Mouse (Mus musculus) cerebellum, adult 2 months (tissue): Measurements from ENCODE around the gene Atg101. TPM values are rescaled to one million over a fixed set of nuclear protein-coding genes. Genes with fewer than 3 reads are reported as not detected.
"Not testable (repeated sequence)": the region's sequence is repeated elsewhere in the genome, so short reads cannot be mapped to it uniquely, and the experiment has no call there.

ENCODE experiments used
- DNase-seq, 2 experiments: peaks; one replicate each; pipeline ENCODE4 v3.0.0; 2021
- H3K27ac ChIP-seq: fragments of 200-500 bp; 2 replicates; pipeline ENCODE4 v1.5.1; 2012; ENCODE audit warnings: low read length, control low read depth, inconsistent platforms; ENCODE audit not compliant: insufficient read depth
- H3K27me3 ChIP-seq: fragments of 200-500 bp; 2 replicates; pipeline ENCODE4 v1.6.1; 2012; ENCODE audit warnings: inconsistent platforms, mild to moderate bottlenecking, low read length, moderate library complexity; ENCODE audit not compliant: control insufficient read depth, insufficient read depth
- H3K4me1 ChIP-seq: fragments of 200-500 bp; 2 replicates; pipeline ENCODE4 v1.6.1; 2011; ENCODE audit warnings: low read length; ENCODE audit not compliant: control insufficient read depth, insufficient read depth
- H3K4me3 ChIP-seq: fragments of 200-500 bp; replicated peaks from 2 replicates; pipeline ENCODE3; 2011; ENCODE audit warnings: mild to moderate bottlenecking, low read depth, low read length, control low read depth; ENCODE audit not compliant: insufficient read depth
- CTCF ChIP-seq: fragments of 200-500 bp; IDR thresholded peaks from 2 replicates; pipeline ENCODE4 v1.5.1; 2011; ENCODE audit warnings: low read depth, mild to moderate bottlenecking, control low read depth, low read length, moderate library complexity, borderline replicate concordance; ENCODE audit not compliant: insufficient read depth
- POLR2A ChIP-seq: fragments of 200-500 bp; IDR thresholded peaks from 2 replicates; pipeline ENCODE4 v1.6.1; 2011; ENCODE audit warnings: low read length, control low read depth, borderline replicate concordance; ENCODE audit not compliant: insufficient read depth
- WGBS: fragments of 180-500 bp; shearing (Covaris S2); methylation state at CpG from one replicate; pipeline ENCODE4 v1.1.7; 2018; 5-methylcytosine and 5-hydroxymethylcytosine counted together
- polyA plus RNA-seq: library from polyadenylated mRNA; depleted of rRNA; stranded (reverse); fragments of >200 nt; gene quantifications from 2 replicates; pipeline ENCODE4 v1.2.3, GENCODE M21; 2012

Gene Atg101
- polyA plus RNA-seq, 1 experiment, result 49.6 TPM

GRCm38 (mm10) chr15:101322106-101322505, 38.0 kb downstream of the Atg101 start:
- DNase-seq, result no peak
- H3K4me1 ChIP-seq, result no peaks in the 10 kb centered on the region
- 76% methylated on average over 5 of the region's 5 CpGs for WGBS
- H3K27ac ChIP-seq, result no peak overlapping the region
- no peak for TF ChIP-seq POLR2A
- TF ChIP-seq CTCF, result no peak
- H3K4me3 ChIP-seq, result no peak overlapping the region
- no peaks in the 10 kb centered on the region for H3K27me3 ChIP-seq

DNA sequence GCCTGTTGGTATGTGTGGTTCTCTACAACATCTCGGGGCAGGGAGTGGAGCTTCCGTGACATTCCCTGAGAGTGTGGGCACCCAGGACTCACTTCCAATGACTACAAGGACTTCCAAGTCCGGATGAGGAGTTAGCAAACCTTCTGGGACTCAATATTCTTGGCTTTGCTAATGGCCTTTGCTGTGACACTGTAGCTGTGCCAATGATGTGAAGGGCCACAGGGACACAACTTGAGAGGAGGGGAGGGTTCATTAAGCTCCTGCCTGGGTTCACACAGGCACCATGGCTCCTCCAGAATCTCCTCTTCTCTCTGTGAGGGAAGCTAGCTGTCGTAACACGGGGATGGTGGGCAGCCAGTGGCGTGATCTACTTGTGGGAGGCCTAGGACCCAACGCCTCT, 38.6 kb downstream of the Atg101 start:
- WGBS, result 83% methylated on average over 7 of the region's 7 CpGs
- no peak overlapping the region for H3K27ac ChIP-seq
- no peaks in the 10 kb centered on the region for H3K27me3 ChIP-seq
- H3K4me3 ChIP-seq, result no peak overlapping the region
- no peak for TF ChIP-seq CTCF
- no peak for TF ChIP-seq POLR2A
- no peak for DNase-seq
- no peaks in the 10 kb centered on the region for H3K4me1 ChIP-seq

- Histone ChIP-seq H3K27ac (no peak overlapping the region), H3K4me1 (no peaks in the 10 kb centered on the region), H3K27me3 (no peaks in the 10 kb centered on the region), H3K4me3 (no peak overlapping the region)
- DNase-seq, result no peak
- 94% methylated on average over 5 of the region's 5 CpGs for WGBS
- TF ChIP-seq CTCF, result no peak
- no peak for TF ChIP-seq POLR2A
Observed at GRCm38 (mm10) chr15:101323511-101323910, 39.4 kb downstream of the Atg101 start.

- not testable (repeated sequence) for H3K27me3 ChIP-seq, H3K4me1 ChIP-seq, DNase-seq, H3K4me3 ChIP-seq, H3K27ac ChIP-seq
Observed at GRCm38 (mm10) chr15:101324409-101324808, 40.3 kb downstream of the Atg101 start.

GRCm38 (mm10) chr15:101325991-101326534, 42.0 kb downstream of the Atg101 start:
- no peak overlapping the region for H3K27ac ChIP-seq
- H3K4me3 ChIP-seq, result no peak overlapping the region
- no peak for DNase-seq
- TF ChIP-seq CTCF (no peak), POLR2A (no peak)
- no peaks in the 10 kb centered on the region for H3K27me3 ChIP-seq
- WGBS, result 35% methylated on average over 10 of the region's 10 CpGs
- peaks cover 7% of the 10 kb centered on the region; the same call in 1 of the 2 replicates for H3K4me1 ChIP-seq

GRCm38 (mm10) chr15:101327282-101327681, 43.2 kb downstream of the Atg101 start:
- Histone ChIP-seq H3K4me3 (no peak overlapping the region), H3K27ac (no peak overlapping the region), H3K27me3 (no peaks in the 10 kb centered on the region), H3K4me1 (peaks cover 7% of the 10 kb centered on the region; the same call in 1 of the 2 replicates)
- peak; percentile 67 to 76 for DNase-seq
- TF ChIP-seq POLR2A (no peak), CTCF (peak; percentile 82)
- WGBS, result 2% methylated on average over 6 of the region's 6 CpGs

- H3K27ac ChIP-seq, result no peak overlapping the region
- WGBS, result 57% methylated on average over 3 of the region's 3 CpGs
- no peaks in the 10 kb centered on the region for H3K27me3 ChIP-seq
- TF ChIP-seq POLR2A (no peak), CTCF (no peak)
- peaks cover 7% of the 10 kb centered on the region; the same call in 1 of the 2 replicates for H3K4me1 ChIP-seq
- no peak for DNase-seq
- no peak overlapping the region for H3K4me3 ChIP-seq
Observed at GRCm38 (mm10) chr15:101328876-101329563, 44.9 kb downstream of the Atg101 start.

DNA sequence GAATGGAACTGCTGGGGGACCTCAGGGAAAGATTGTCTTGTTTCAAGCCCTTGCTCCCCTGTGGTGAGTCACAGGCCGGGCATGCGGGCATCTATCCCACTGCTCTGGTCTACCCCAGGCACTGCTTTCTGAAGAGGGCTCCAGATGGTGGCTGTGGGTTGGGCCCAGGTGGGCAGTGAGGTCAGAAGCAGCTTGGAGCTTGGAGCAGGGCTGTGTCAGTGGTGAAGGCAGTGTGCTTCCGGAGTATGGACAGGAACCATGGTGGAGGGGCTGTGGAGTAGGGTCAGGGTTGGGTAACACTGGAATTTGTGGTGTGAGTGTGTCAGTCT, 45.5 kb downstream of the Atg101 start:
- Histone ChIP-seq H3K27me3 (no peaks in the 10 kb centered on the region), H3K4me1 (peaks cover 7% of the 10 kb centered on the region; the same call in 1 of the 2 replicates), H3K27ac (no peak overlapping the region), H3K4me3 (no peak overlapping the region)
- DNase-seq, result no peak
- no peak for TF ChIP-seq POLR2A
- no peak for TF ChIP-seq CTCF
- WGBS, result 27% methylated on average over 3 of the region's 3 CpGs
